Mouse (Mus musculus) liver, embryonic 15.5 days (tissue): ENCODE measurements around the gene Syap1. TPM values are rescaled to one million over a fixed set of nuclear protein-coding genes. Genes with fewer than 3 reads are reported as not detected.
"Not testable (repeated sequence)": the region's sequence is repeated elsewhere in the genome, so short reads cannot be mapped to it uniquely, and the experiment has no call there.

Experiments
- ATAC-seq: fragments of 200-750 bp; cut with Nextera tagmentation; 2 replicates; pipeline ENCODE4 v1.8.0; 2017; ENCODE audit warnings: moderate number of reproducible peaks, mild to moderate bottlenecking, moderate library complexity; ENCODE audit not compliant: insufficient read depth
- H3K27ac ChIP-seq: fragments of 300-500 bp; sonication (generic); replicated peaks from 2 replicates; pipeline ENCODE4 v1.5.1; 2015; ENCODE audit warnings: mild to moderate bottlenecking, inconsistent platforms
- H3K27me3 ChIP-seq: fragments of 300-500 bp; sonication (generic); 2 replicates; pipeline ENCODE4 v1.6.1; 2015; ENCODE audit warnings: mild to moderate bottlenecking, inconsistent platforms
- H3K36me3 ChIP-seq: fragments of 300-500 bp; sonication (generic); replicated peaks from 2 replicates; pipeline ENCODE4 v1.6.1; 2015; ENCODE audit warnings: moderate library complexity, mild to moderate bottlenecking, inconsistent platforms
- H3K4me1 ChIP-seq: fragments of 300-500 bp; sonication (generic); replicated peaks from 2 replicates; pipeline ENCODE4 v1.6.1; 2015; ENCODE audit warnings: inconsistent platforms
- H3K4me2 ChIP-seq: fragments of 300-500 bp; sonication (generic); 2 replicates; pipeline ENCODE4 v1.6.1; 2015; ENCODE audit warnings: moderate library complexity, mild to moderate bottlenecking, inconsistent platforms
- H3K4me3 ChIP-seq: fragments of 300-500 bp; sonication (generic); replicated peaks from 2 replicates; pipeline ENCODE4 v1.5.1; 2015; ENCODE audit warnings: mild to moderate bottlenecking, inconsistent platforms
- H3K9ac ChIP-seq: fragments of 300-500 bp; sonication (generic); 2 replicates; pipeline ENCODE4 v1.6.1; 2015; ENCODE audit warnings: moderate library complexity, mild to moderate bottlenecking, inconsistent platforms
- H3K9me3 ChIP-seq: fragments of 300-500 bp; sonication (generic); replicated peaks from 2 replicates; pipeline ENCODE4 v1.6.1; 2016; ENCODE audit warnings: inconsistent platforms
- WGBS: fragments of 180-500 bp; shearing (Covaris S2); methylation state at CpG from one replicate; pipeline ENCODE4 v1.1.7; 2015; ENCODE audit warnings: mixed read lengths; ENCODE audit not compliant: insufficient replicate concordance; 5-methylcytosine and 5-hydroxymethylcytosine counted together
- polyA plus RNA-seq: library from polyadenylated mRNA; unstranded; fragments of >200 nt; fragmentation: Nextera tagmentation; extraction: Ambion mirVana; gene quantifications from 2 replicates; pipeline ENCODE4 v1.2.1, GENCODE M21; 2015

Syap1 gene
- polyA plus RNA-seq: 11.8 TPM in 2 replicates

- peak within 1 kb of the TSS; percentile 73 for H3K9ac ChIP-seq
- peaks cover 3% of the 10 kb centered on the region; the same call in 1 of the 2 replicates for H3K4me1 ChIP-seq
- H3K27me3 ChIP-seq: no peaks in the 10 kb centered on the region
- ATAC-seq: peak; percentile 87
- H3K27ac ChIP-seq: peak within 1 kb of the TSS; percentile 61; the same call in 1 of the 2 replicates
- H3K4me3 ChIP-seq: peak within 1 kb of the TSS; percentile 76
- H3K9me3 ChIP-seq: no peaks in the 10 kb centered on the region
- H3K4me2 ChIP-seq: peak within 1 kb of the TSS; percentile 74
- WGBS: 12% methylated on average over 35 of the region's 47 CpGs
- H3K36me3 ChIP-seq: no peaks in the 10 kb centered on the region
Observed at GRCm38 (mm10) chrX:162887931-162888511, at the start of gene Syap1. Gene Syap1, minus strand, starts transcription at chrX:162888447.

- 54% methylated on average over 2 of the region's 2 CpGs for WGBS
- no peaks in the 10 kb centered on the region for H3K4me1 ChIP-seq
- no peak overlapping the region for H3K4me2 ChIP-seq
- H3K27ac ChIP-seq: no peak overlapping the region
- H3K36me3 ChIP-seq: 0 out of 2 replicates have a peak, but pooled peaks cover 2% of the 10 kb centered on the region
- H3K4me3 ChIP-seq: no peak overlapping the region
- no peaks in the 10 kb centered on the region for H3K27me3 ChIP-seq
- ATAC-seq: no peak
- no peaks in the 10 kb centered on the region for H3K9me3 ChIP-seq
- H3K9ac ChIP-seq: no peak overlapping the region
Observed at GRCm38 (mm10) chrX:162931467-162931866, 43.2 kb upstream of the Syap1 start.

GRCm38 (mm10) chrX:162921487-162922125, 33.4 kb upstream of the Syap1 start:
- no peaks in the 10 kb centered on the region for H3K36me3 ChIP-seq
- no peaks in the 10 kb centered on the region for H3K27me3 ChIP-seq
- no peaks in the 10 kb centered on the region for H3K4me1 ChIP-seq
- no peak overlapping the region for H3K4me2 ChIP-seq
- H3K27ac ChIP-seq: no peak overlapping the region
- H3K9me3 ChIP-seq: no peaks in the 10 kb centered on the region
- H3K9ac ChIP-seq: no peak overlapping the region
- ATAC-seq: no peak
- 66% methylated on average over 8 of the region's 8 CpGs for WGBS
- H3K4me3 ChIP-seq: no peak overlapping the region

- Histone ChIP-seq H3K4me1 (no peaks in the 10 kb centered on the region), H3K36me3 (no peaks in the 10 kb centered on the region), H3K4me3 (no peak overlapping the region), H3K9me3 (no peaks in the 10 kb centered on the region), H3K9ac (no peak overlapping the region), H3K27ac (no peak overlapping the region), H3K4me2 (no peak overlapping the region), H3K27me3 (no peaks in the 10 kb centered on the region)
- no peak for ATAC-seq
- 24% methylated on average over 5 of the region's 5 CpGs for WGBS
Observed at GRCm38 (mm10) chrX:162915697-162916096, 27.4 kb upstream of the Syap1 start.

- no peaks in the 10 kb centered on the region for H3K9me3 ChIP-seq
- no peaks in the 10 kb centered on the region for H3K27me3 ChIP-seq
- ATAC-seq: no peak
- H3K9ac ChIP-seq: no peak overlapping the region
- 72% methylated on average over 3 of the region's 3 CpGs for WGBS
- no peak overlapping the region for H3K4me2 ChIP-seq
- H3K27ac ChIP-seq: no peak overlapping the region
- H3K36me3 ChIP-seq: no peaks in the 10 kb centered on the region
- H3K4me3 ChIP-seq: no peak overlapping the region
- no peaks in the 10 kb centered on the region for H3K4me1 ChIP-seq
Observed at GRCm38 (mm10) chrX:162913651-162914050, 25.4 kb upstream of the Syap1 start.

- no peak for ATAC-seq
- 47% methylated on average over 3 of the region's 3 CpGs for WGBS
- Histone ChIP-seq H3K9me3 (no peaks in the 10 kb centered on the region), H3K27me3 (no peaks in the 10 kb centered on the region), H3K27ac (no peak overlapping the region), H3K4me1 (no peaks in the 10 kb centered on the region), H3K4me2 (no peak overlapping the region), H3K36me3 (no peaks in the 10 kb centered on the region), H3K4me3 (no peak overlapping the region), H3K9ac (no peak overlapping the region)
Observed at GRCm38 (mm10) chrX:162907554-162907953, 19.3 kb upstream of the Syap1 start.

GRCm38 (mm10) chrX:162902040-162902734, 13.9 kb upstream of the Syap1 start:
- ATAC-seq: peak; percentile 78
- Histone ChIP-seq H3K4me2 (peak overlapping the region; percentile 75), H3K4me1 (0 out of 2 replicates have a peak, but pooled peaks cover 5% of the 10 kb centered on the region), H3K27me3 (no peaks in the 10 kb centered on the region), H3K4me3 (peak overlapping the region; percentile 59), H3K36me3 (no peaks in the 10 kb centered on the region), H3K9ac (peak overlapping the region; percentile 52), H3K9me3 (no peaks in the 10 kb centered on the region), H3K27ac (peak overlapping the region; percentile 76)
- WGBS: 23% methylated on average over 29 of the region's 29 CpGs

GRCm38 (mm10) chrX:162901371-162902039, 13.3 kb upstream of the Syap1 start:
- H3K9me3 ChIP-seq: no peaks in the 10 kb centered on the region
- H3K4me1 ChIP-seq: 0 out of 2 replicates have a peak, but pooled peaks cover 5% of the 10 kb centered on the region
- H3K27ac ChIP-seq: peak overlapping the region; percentile 76
- H3K36me3 ChIP-seq: no peaks in the 10 kb centered on the region
- peak; percentile 77 for ATAC-seq
- 0 out of 2 replicates have a peak, but pooled peaks cover 2% of the 10 kb centered on the region for H3K27me3 ChIP-seq
- 21% methylated on average over 25 of the region's 25 CpGs for whole genome bisulfite sequencing
- H3K9ac ChIP-seq: peak overlapping the region; percentile 52
- peak overlapping the region; percentile 75 for H3K4me2 ChIP-seq
- peak overlapping the region; percentile 59 for H3K4me3 ChIP-seq

GRCm38 (mm10) chrX:162900938-162901337, 12.7 kb upstream of the Syap1 start, which contains the start of gene Ctps2:
Gene Ctps2, plus strand, starts transcription at chrX:162901238.
- 26% methylated on average over 4 of the region's 4 CpGs for WGBS
- Histone ChIP-seq H3K9me3 (no peaks in the 10 kb centered on the region), H3K9ac (peak within 1 kb of the TSS; percentile 52), H3K4me3 (peak within 1 kb of the TSS; percentile 59), H3K4me2 (peak within 1 kb of the TSS; percentile 75), H3K27ac (peak within 1 kb of the TSS; percentile 76), H3K4me1 (0 out of 2 replicates have a peak, but pooled peaks cover 5% of the 10 kb centered on the region), H3K27me3 (0 out of 2 replicates have a peak, but pooled peaks cover 2% of the 10 kb centered on the region), H3K36me3 (no peaks in the 10 kb centered on the region)
- ATAC-seq: no peak

GRCm38 (mm10) chrX:162888575-162889223, 452 bp upstream of the Syap1 start:
- H3K4me3 ChIP-seq: 0 out of 2 replicates have a peak overlapping the region, but pooled peaks have one; percentile 7
- H3K27ac ChIP-seq, H3K4me1 ChIP-seq, H3K36me3 ChIP-seq, H3K9me3 ChIP-seq, H3K9ac ChIP-seq, H3K27me3 ChIP-seq, ATAC-seq: not testable (repeated sequence)
- 49% methylated on average over 11 of the region's 25 CpGs for WGBS
- H3K4me2 ChIP-seq: peak overlapping the region; percentile 40; the same call in 1 of the 2 replicates
